Mouse (Mus musculus): ENCODE results near the gene Tenm2. TPM values are rescaled to one million over a fixed set of nuclear protein-coding genes. Genes with fewer than 3 reads are reported as not detected.

Gene Tenm2
- total and polyA plus RNA-seq, 3 experiments, result not detected

DNA sequence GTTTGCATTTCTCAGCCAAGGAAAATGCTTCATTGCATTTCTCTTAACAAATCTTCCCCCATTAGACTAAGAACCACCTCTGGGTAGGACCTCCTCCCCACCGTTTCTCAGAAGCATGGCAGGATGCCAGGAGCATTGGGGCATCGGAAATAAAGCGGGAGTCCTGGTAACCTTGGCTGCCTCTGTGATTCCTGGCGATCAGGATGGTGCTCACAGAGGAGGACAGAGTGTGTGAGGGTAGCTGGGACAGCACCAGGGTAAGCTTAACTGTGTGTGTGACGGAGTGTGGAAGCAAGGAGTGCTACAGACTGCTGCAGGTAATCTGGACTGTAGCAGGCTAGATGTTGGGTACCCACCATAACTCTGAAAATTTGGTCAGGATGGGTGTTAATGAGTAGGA lies 806.8 kb downstream of the Tenm2 start:
- no peaks in the 10 kb centered on the region for H3K9me3 ChIP-seq (replicated peaks; ENCODE audit: insufficient read depth, low read length)

DNA sequence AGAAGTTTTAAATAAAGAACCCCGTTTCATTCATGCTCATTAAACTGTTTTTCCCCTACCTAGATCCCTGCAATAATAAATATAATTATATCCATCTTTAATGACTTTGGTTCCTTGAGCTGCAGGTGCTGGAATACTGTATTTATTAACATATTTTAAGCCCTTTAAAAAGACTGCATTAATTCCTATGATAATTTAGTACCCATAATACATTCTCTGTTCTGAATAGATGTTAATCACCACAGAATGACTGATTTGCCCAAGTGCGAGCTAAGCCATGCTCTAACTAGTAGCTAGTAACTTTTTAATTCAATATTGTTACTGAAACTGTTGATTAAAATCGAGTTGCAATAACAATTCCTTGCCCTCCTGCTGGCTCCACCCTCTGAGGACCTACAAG lies 810.8 kb downstream of the Tenm2 start:
- H3K9me3 ChIP-seq (replicated peaks; ENCODE audit: insufficient read depth, low read length), result no peaks in the 10 kb centered on the region
- TF ChIP-seq ETS1 (IDR thresholded peaks at IDR 0.05; ENCODE audit: low read depth, low read length) (no peak), ZMIZ1 (IDR thresholded peaks at IDR 0.05; ENCODE audit: low read depth, low read length) (no peak), RAD21 (IDR thresholded peaks at IDR 0.05; ENCODE audit: low read depth, low read length) (no peak), TCF12 (IDR thresholded peaks at IDR 0.05; ENCODE audit: low read depth, low read length) (no peak), UBTF (IDR thresholded peaks at IDR 0.05; ENCODE audit: borderline replicate concordance, insufficient read depth, low read depth, low read length) (no peak), TBP (IDR thresholded peaks at IDR 0.05; ENCODE audit: low read depth, low read length) (no peak), GABPA (IDR thresholded peaks at IDR 0.05; ENCODE audit: low read depth, low read length) (no peak)
- no peaks in the 10 kb centered on the region for H3K79me2 ChIP-seq (ENCODE audit: control insufficient read depth, insufficient read depth, low read length, poor library complexity)
- no peaks in the 10 kb centered on the region for H3K4me1 ChIP-seq (ENCODE audit: control insufficient read depth in 1 of 2, insufficient read depth in 2 of 2, low read length in 2 of 2)
- H3K9ac ChIP-seq (ENCODE audit: control insufficient read depth, low read depth, low read length, poor library complexity, severe bottlenecking), result no peak overlapping the region
- H3K27ac ChIP-seq (ENCODE audit: control insufficient read depth, low read depth, low read length), result no peak overlapping the region
- no peak for DNase-seq (ENCODE audit: low read depth, low spot score)
- no peaks in the 10 kb centered on the region for H3K36me3 ChIP-seq (ENCODE audit: control insufficient read depth in 1 of 2, insufficient read depth in 2 of 2, low read length in 2 of 2)
- no peaks in the 10 kb centered on the region for H3K27me3 ChIP-seq (ENCODE audit: control insufficient read depth in 1 of 2, insufficient read depth in 2 of 2, low read length in 2 of 2)
- H3K4me3 ChIP-seq (ENCODE audit: control insufficient read depth in 1 of 2, insufficient read depth in 1 of 2, low read depth in 2 of 2, low read length in 2 of 2), result no peak overlapping the region

More for the DNA sequence above, 806.8 kb downstream of the Tenm2 start:
- Histone ChIP-seq H3K36me3 (ENCODE audit: control insufficient read depth in 1 of 2, insufficient read depth in 2 of 2, low read length in 2 of 2) (no peaks in the 10 kb centered on the region), H3K4me3 (ENCODE audit: control insufficient read depth in 1 of 2, insufficient read depth in 1 of 2, low read depth in 2 of 2, low read length in 2 of 2) (no peak overlapping the region), H3K27me3 (ENCODE audit: control insufficient read depth in 1 of 2, insufficient read depth in 2 of 2, low read length in 2 of 2) (no peaks in the 10 kb centered on the region), H3K4me1 (ENCODE audit: control insufficient read depth in 1 of 2, insufficient read depth in 2 of 2, low read length in 2 of 2) (no peaks in the 10 kb centered on the region), H3K27ac (ENCODE audit: control insufficient read depth, low read depth, low read length) (no peak overlapping the region), H3K79me2 (ENCODE audit: control insufficient read depth, insufficient read depth, low read length, poor library complexity) (no peaks in the 10 kb centered on the region), H3K9ac (ENCODE audit: control insufficient read depth, low read depth, low read length, poor library complexity, severe bottlenecking) (no peak overlapping the region)
- DNase-seq (ENCODE audit: low read depth, low spot score), result no peak
- TF ChIP-seq TCF12 (IDR thresholded peaks at IDR 0.05; ENCODE audit: low read depth, low read length) (no peak), USF2 (IDR thresholded peaks at IDR 0.05; ENCODE audit: borderline replicate concordance in 1 of 2, insufficient read depth in 1 of 2, low read depth in 1 of 2, low read length in 2 of 2) (no peak), BHLHE40 (IDR thresholded peaks at IDR 0.05; ENCODE audit: borderline replicate concordance, low read depth, low read length) (no peak), RCOR1 (IDR thresholded peaks at IDR 0.05; ENCODE audit: low read depth, low read length) (no peak), POLR2AphosphoS2 (IDR thresholded peaks at IDR 0.05; ENCODE audit: low read length) (no peak), CTCF (IDR thresholded peaks at IDR 0.05 in 2 of 3, conservative IDR thresholded peaks at IDR 0.05 in 1 of 3; ENCODE audit: control insufficient read depth in 1 of 3, insufficient read depth in 1 of 3, low read depth in 2 of 3, low read length in 3 of 3, poor library complexity in 1 of 3, severe bottlenecking in 1 of 3) (no peak), ZC3H11A (IDR thresholded peaks at IDR 0.05; ENCODE audit: low read depth, low read length) (no peak), POLR2A (IDR thresholded peaks at IDR 0.05; ENCODE audit: control insufficient read depth in 1 of 2, insufficient read depth in 1 of 2, low read depth in 1 of 2, low read length in 2 of 2, poor library complexity in 1 of 2) (no peak), UBTF (IDR thresholded peaks at IDR 0.05; ENCODE audit: borderline replicate concordance, insufficient read depth, low read depth, low read length) (no peak), HCFC1 (IDR thresholded peaks at IDR 0.05; ENCODE audit: low read depth, low read length) (no peak)

All from MEL (cell line).